Mouse (Mus musculus) spleen, adult 2 months (tissue): ENCODE results near the gene Kcnn3.
A peak's percentile ranks its signal among the peaks of the same experiment; 100 is the strongest.

ENCODE experiments used
- CTCF ChIP-seq: fragments of 200-500 bp; IDR thresholded peaks from 2 replicates; pipeline ENCODE4 v1.5.1; 2011; ENCODE audit warnings: mild to moderate bottlenecking, inconsistent platforms; ENCODE audit not compliant: insufficient read depth, insufficient read length, insufficient replicate concordance; ENCODE audit errors: extremely low read depth
- POLR2A ChIP-seq: fragments of 200-500 bp; IDR thresholded peaks from 2 replicates; pipeline ENCODE4 v1.6.1; 2011; ENCODE audit warnings: low read depth, low read length, inconsistent platforms

DNA sequence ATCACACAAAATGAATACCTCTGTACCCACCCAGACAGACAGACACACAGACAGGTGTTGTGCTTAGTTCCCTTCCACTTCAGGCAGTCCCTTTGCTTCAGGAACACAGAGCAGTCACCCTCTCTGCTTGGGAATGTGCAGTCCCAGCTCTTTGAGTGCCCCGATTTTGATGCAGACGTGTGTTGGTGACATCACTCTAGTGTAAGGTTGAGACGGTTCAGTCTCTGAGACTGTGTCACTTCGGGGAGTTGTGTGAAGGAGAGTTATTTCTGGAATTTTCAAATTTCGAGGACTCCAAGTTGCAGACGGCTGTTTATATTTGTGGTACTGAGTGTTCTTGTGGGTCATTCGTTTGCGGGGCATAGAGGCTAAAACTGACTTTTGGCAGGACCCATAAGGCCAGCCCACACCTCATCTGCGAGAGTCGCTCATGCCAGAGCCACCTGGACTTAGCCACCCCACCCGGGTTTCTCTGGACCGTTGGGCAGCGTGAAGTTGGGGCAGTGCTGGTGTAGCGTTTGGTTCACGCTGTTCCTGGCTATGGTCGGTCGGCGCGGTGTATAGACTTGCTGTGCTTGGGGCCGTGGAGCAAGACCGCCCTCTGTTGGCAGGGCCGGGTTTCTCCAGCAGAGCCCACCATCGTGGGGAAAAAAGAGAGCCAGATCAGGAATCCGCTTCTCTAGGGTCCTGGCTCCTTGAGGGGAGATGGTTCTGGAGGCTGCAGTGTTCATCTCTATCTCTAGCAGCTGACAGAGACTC is 35.0 kb upstream of the Kcnn3 start:
- TF ChIP-seq CTCF: peak; percentile 100
- no peak for TF ChIP-seq POLR2A
